Mouse (Mus musculus) intestine, embryonic 14.5 days (tissue): ENCODE data around the gene Dpy19l2. TPM values are rescaled to one million over a fixed set of nuclear protein-coding genes. Genes with fewer than 3 reads are reported as not detected.
"Not testable (repeated sequence)": the region's sequence is repeated elsewhere in the genome, so short reads cannot be mapped to it uniquely, and the experiment has no call there.

Experiments
- ATAC-seq: fragments of 200-750 bp; cut with Nextera tagmentation; replicated peaks from 2 replicates; pipeline ENCODE4 v1.8.0; 2017; ENCODE audit warnings: low read depth, moderate number of reproducible peaks, moderate TSS enrichment, moderate library complexity; ENCODE audit not compliant: low FRiP score, low TSS enrichment
- DNase-seq: peaks from one replicate; pipeline ENCODE4 v3.0.0-alpha.2; 2018; ENCODE audit warnings: low spot score
- H3K27ac ChIP-seq: fragments of 300-500 bp; sonication (generic); 2 replicates; pipeline ENCODE4 v1.5.1; 2014; ENCODE audit warnings: low read depth, mild to moderate bottlenecking, control low read depth
- H3K27me3 ChIP-seq: fragments of 300-500 bp; sonication (generic); replicated peaks from 2 replicates; pipeline ENCODE4 v1.6.1; 2014; ENCODE audit warnings: low read length, control low read depth; ENCODE audit not compliant: control insufficient read depth, insufficient read depth
- H3K36me3 ChIP-seq: fragments of 300-500 bp; sonication (generic); 2 replicates; pipeline ENCODE4 v1.6.1; 2014; ENCODE audit warnings: low read length, control low read depth; ENCODE audit not compliant: control insufficient read depth, insufficient read depth
- H3K4me1 ChIP-seq: fragments of 300-500 bp; sonication (generic); replicated peaks from 2 replicates; pipeline ENCODE4 v1.6.1; 2014; ENCODE audit warnings: low read length, control low read depth, mixed read lengths; ENCODE audit not compliant: control insufficient read depth, insufficient read depth
- H3K4me2 ChIP-seq: fragments of 300-500 bp; sonication (generic); 2 replicates; pipeline ENCODE4 v1.6.1; 2014; ENCODE audit warnings: low read length
- H3K4me3 ChIP-seq: fragments of 300-500 bp; sonication (generic); 2 replicates; pipeline ENCODE4 v1.5.1; 2014; ENCODE audit warnings: low read depth, low read length, control low read depth, mixed read lengths
- H3K9ac ChIP-seq: fragments of 300-500 bp; sonication (generic); 2 replicates; pipeline ENCODE4 v1.6.1; 2014; ENCODE audit warnings: mild to moderate bottlenecking, low read length
- H3K9me3 ChIP-seq: fragments of 300-500 bp; sonication (generic); 2 replicates; pipeline ENCODE4 v1.6.1; 2016; ENCODE audit warnings: low read length, control low read depth; ENCODE audit not compliant: control insufficient read depth
- WGBS: fragments of 180-500 bp; shearing (Covaris S2); extraction: QIAGEN DNeasy Blood & Tissue Kit; methylation state at CpG from one replicate; pipeline ENCODE4 v1.1.7; 2014; 5-methylcytosine and 5-hydroxymethylcytosine counted together
- polyA plus RNA-seq: library from polyadenylated mRNA; unstranded; fragments of >200 nt; fragmentation: Nextera tagmentation; extraction: Ambion mirVana; gene quantifications from 2 replicates; pipeline ENCODE4 v1.2.1, GENCODE M21; 2014

Dpy19l2 gene
- polyA plus RNA-seq, result not detected in 2 replicates

DNA sequence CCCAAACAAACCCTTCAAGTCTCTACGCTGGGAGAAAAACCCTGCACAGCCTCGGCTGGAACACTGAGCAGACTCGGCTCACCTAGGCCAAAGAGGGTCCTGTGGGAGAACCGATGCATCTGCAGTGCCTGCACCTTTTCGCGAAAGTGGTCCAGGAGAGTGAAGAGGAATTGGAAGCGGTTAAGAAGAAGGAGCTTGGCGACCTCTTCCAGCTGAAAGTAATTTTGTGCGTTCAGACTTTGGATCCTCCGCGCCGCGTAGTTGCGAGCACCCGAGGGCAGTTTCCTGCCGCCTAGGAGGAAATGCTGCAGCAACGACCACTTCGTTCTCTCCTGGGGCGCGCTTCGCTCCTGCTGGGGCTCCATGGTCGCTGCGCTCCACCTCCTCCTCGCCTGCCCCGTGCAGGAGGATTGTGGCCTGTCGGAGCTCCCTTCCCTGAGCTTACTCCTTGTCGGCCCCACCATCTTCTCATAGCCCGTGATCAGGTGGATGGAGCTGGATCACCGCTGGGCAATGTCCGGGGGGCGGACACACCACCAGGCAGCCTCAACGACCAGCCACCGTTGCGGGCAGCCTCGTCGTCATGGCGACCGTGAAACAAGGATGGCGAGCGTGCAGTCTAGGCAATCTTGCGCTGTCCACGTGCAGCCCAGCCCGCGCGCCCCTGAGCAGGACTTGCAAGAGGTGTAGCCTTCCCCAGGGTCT is at the start of gene Dpy19l2:
Gene Dpy19l2 (minus strand): TSS at position 594 of the 705 bp plus-strand sequence.
- Histone ChIP-seq H3K36me3 (no peaks in the 10 kb centered on the region), H3K4me1 (no peaks in the 10 kb centered on the region; the same call in 1 of the 2 replicates), H3K27ac (no peak within 1 kb of the TSS), H3K4me3 (peak within 1 kb of the TSS; percentile 41), H3K9ac (peak within 1 kb of the TSS; percentile 25; the same call in 1 of the 2 replicates), H3K9me3 (no peaks in the 10 kb centered on the region), H3K4me2 (peak within 1 kb of the TSS; percentile 90), H3K27me3 (0 out of 2 replicates have a peak, but pooled peaks cover 11% of the 10 kb centered on the region)
- peak; percentile 75 for DNase-seq
- under 1% methylated on average over 45 of the region's 45 CpGs for WGBS
- ATAC-seq, result peak; percentile 79

DNA sequence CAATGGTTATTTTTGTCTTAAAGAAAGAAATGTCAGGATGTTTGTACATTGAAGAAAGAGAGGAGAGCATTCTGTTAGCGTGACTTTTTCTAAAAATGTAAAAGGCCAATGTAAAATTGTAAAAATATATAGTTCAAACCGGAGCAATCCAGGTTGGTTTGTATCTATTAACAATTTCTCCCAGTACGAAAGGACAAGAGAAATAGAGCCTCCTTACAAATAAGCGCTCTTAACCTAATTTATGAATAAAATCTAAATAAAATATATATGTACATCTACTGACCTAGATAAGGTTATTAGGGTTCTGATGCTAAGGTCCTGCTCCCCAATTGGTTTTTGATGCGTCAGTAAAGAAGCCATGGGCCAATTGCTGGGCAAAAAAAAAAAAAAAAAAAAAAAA is 48.9 kb upstream of the Dpy19l2 start:
- H3K4me2 ChIP-seq, result no peak overlapping the region
- WGBS, result 85% methylated on average over 5 of the region's 5 CpGs
- no peaks in the 10 kb centered on the region for H3K36me3 ChIP-seq

DNA sequence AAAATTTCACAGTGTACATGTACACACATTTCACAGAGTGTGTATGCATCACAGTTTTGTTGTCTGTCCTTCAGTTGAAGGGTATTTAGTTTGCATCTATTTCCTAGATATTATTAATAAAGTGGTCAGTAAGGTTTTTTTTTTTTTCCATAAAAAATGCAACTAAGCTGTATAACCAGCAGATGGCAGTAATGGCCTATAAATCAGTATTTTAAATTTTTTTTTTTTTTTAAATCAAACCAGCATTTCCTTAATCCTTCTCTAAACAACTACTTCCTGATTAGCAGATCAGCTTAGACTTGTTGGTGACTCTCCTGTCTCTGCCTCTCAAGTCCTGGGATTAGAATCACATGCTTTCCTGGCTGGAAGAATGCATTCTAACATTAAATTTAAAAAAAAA is 5.2 kb upstream of the Dpy19l2 start:
- H3K4me3 ChIP-seq, result no peak overlapping the region
- no peak for ATAC-seq
- no peak overlapping the region for H3K27ac ChIP-seq
- no peaks in the 10 kb centered on the region for H3K36me3 ChIP-seq
- no peaks in the 10 kb centered on the region for H3K9me3 ChIP-seq
- H3K9ac ChIP-seq, result no peak overlapping the region
- H3K4me1 ChIP-seq, result no peaks in the 10 kb centered on the region; the same call in 1 of the 2 replicates
- no peak for DNase-seq
- H3K27me3 ChIP-seq, result 0 out of 2 replicates have a peak, but pooled peaks cover 4% of the 10 kb centered on the region
- H3K4me2 ChIP-seq, result no peak overlapping the region

More for the DNA sequence above, 48.9 kb upstream of the Dpy19l2 start:
- DNase-seq (no peak), ATAC-seq (no peak)
- no peak overlapping the region for H3K4me3 ChIP-seq
- H3K27ac ChIP-seq, result no peak overlapping the region
- H3K27me3 ChIP-seq, result no peaks in the 10 kb centered on the region
- no peaks in the 10 kb centered on the region for H3K4me1 ChIP-seq
- no peak overlapping the region for H3K9ac ChIP-seq
- H3K9me3 ChIP-seq, result no peaks in the 10 kb centered on the region

GRCm38 (mm10) chr9:24696405-24696778 is 299 bp upstream of the Dpy19l2 start:
- Histone ChIP-seq H3K4me1 (no peaks in the 10 kb centered on the region; the same call in 1 of the 2 replicates), H3K27me3 (0 out of 2 replicates have a peak, but pooled peaks cover 11% of the 10 kb centered on the region), H3K4me3 (peak overlapping the region; percentile 41), H3K9ac (peak overlapping the region; percentile 25; the same call in 1 of the 2 replicates), H3K27ac (no peak overlapping the region), H3K4me2 (peak overlapping the region; percentile 90), H3K9me3 (no peaks in the 10 kb centered on the region), H3K36me3 (no peaks in the 10 kb centered on the region)
- WGBS, result 13% methylated on average over 9 of the region's 9 CpGs
- no peak for DNase-seq
- ATAC-seq, result no peak

GRCm38 (mm10) chr9:24637341-24637740 is 58.8 kb downstream of the Dpy19l2 start:
- H3K9me3 ChIP-seq, DNase-seq, H3K27me3 ChIP-seq, H3K9ac ChIP-seq, H3K4me3 ChIP-seq, H3K4me2 ChIP-seq, H3K27ac ChIP-seq, ATAC-seq, H3K36me3 ChIP-seq, H3K4me1 ChIP-seq: not testable (repeated sequence)
- WGBS, result 69% methylated on average over 2 of the region's 2 CpGs

- H3K4me3 ChIP-seq, result no peak within 1 kb of the TSS
- DNase-seq, result no peak
- H3K9me3 ChIP-seq, result no peaks in the 10 kb centered on the region
- 93% methylated on average over 5 of the region's 5 CpGs for WGBS
- no peaks in the 10 kb centered on the region for H3K4me1 ChIP-seq
- H3K36me3 ChIP-seq, result no peaks in the 10 kb centered on the region
- no peak within 1 kb of the TSS for H3K9ac ChIP-seq
- no peak for ATAC-seq
- H3K4me2 ChIP-seq, result no peak within 1 kb of the TSS
- no peak within 1 kb of the TSS for H3K27ac ChIP-seq
- H3K27me3 ChIP-seq, result no peaks in the 10 kb centered on the region
Measured at GRCm38 (mm10) chr9:24624896-24625295, 71.2 kb downstream of the Dpy19l2 start, which contains the start of gene Cypt4. TSS of gene Cypt4 (plus strand) at chr9:24625196.

DNA sequence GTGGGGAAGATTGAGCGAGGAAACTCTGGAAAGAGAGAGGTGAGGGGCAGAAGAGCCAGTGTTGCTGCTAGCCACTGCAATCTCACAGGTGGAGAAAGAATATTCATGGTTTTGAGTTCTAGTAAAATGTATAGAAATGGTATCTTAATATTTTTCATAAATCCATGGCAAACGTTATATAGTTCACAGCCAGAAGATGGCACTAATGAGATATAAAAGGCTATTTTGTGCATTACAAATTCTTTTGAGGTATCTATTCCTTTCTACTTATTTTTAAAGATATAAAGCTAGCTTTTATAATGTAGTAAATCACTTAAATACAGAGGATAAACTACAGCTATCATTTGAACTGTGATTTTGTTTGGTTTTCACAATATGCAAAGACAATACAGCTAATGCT is 157.9 kb downstream of the Dpy19l2 start:
- no peaks in the 10 kb centered on the region for H3K9me3 ChIP-seq
- no peak overlapping the region for H3K4me3 ChIP-seq
- H3K27ac ChIP-seq, result no peak overlapping the region
- no peak for ATAC-seq
- WGBS, result 47% methylated on average over 2 of the region's 2 CpGs
- H3K4me2 ChIP-seq, result no peak overlapping the region
- no peaks in the 10 kb centered on the region for H3K4me1 ChIP-seq
- H3K36me3 ChIP-seq, result no peaks in the 10 kb centered on the region
- no peak overlapping the region for H3K9ac ChIP-seq
- no peaks in the 10 kb centered on the region for H3K27me3 ChIP-seq
- DNase-seq, result no peak

- Histone ChIP-seq H3K36me3 (no peaks in the 10 kb centered on the region), H3K27me3 (no peaks in the 10 kb centered on the region), H3K4me3 (no peak overlapping the region), H3K4me1 (no peaks in the 10 kb centered on the region), H3K4me2 (no peak overlapping the region), H3K9ac (no peak overlapping the region), H3K9me3 (no peaks in the 10 kb centered on the region), H3K27ac (no peak overlapping the region)
- ATAC-seq (no peak), DNase-seq (peak; percentile 66)
- 61% methylated on average over 10 of the region's 10 CpGs for WGBS
Measured at GRCm38 (mm10) chr9:24516575-24517139, 179.4 kb downstream of the Dpy19l2 start.
